Mouse (Mus musculus) adrenal gland, postnatal 10 days (tissue): ENCODE measurements around the gene Akirin1. TPM values are rescaled to one million over a fixed set of nuclear protein-coding genes. Genes with fewer than 3 reads are reported as not detected.

ENCODE experiments used
- DNase-seq: peaks from one replicate; pipeline ENCODE4 v3.0.0; 2021; ENCODE audit warnings: mixed read lengths
- total RNA-seq, 2 experiments: library from RNA; stranded (reverse); gene quantifications; 2 replicates each; pipeline ENCODE4 v1.2.3; 2021

Akirin1 gene
- total RNA-seq, 2 experiments from 2014 or later: 42.3 to 50.1 TPM

- DNase-seq: no peak
Measured at GRCm38 (mm10) chr4:123721761-123722160, 28.4 kb downstream of the Akirin1 start.

GRCm38 (mm10) chr4:123718434-123718780 lies 31.7 kb downstream of the Akirin1 start:
- no peak for DNase-seq

GRCm38 (mm10) chr4:123717574-123718433 lies 32.3 kb downstream of the Akirin1 start, which contains the start of gene Ndufs5:
Gene Ndufs5 (minus strand): TSS chr4:123718202.
- peak; percentile 96 for DNase-seq

- peak; percentile 54 for DNase-seq
Measured at GRCm38 (mm10) chr4:123712431-123712830, 37.7 kb downstream of the Akirin1 start.

- DNase-seq: no peak
Measured at GRCm38 (mm10) chr4:123707340-123707739, 42.8 kb downstream of the Akirin1 start.

- DNase-seq: no peak
Measured at GRCm38 (mm10) chr4:123705340-123705739, 44.8 kb downstream of the Akirin1 start.

GRCm38 (mm10) chr4:123693384-123693783 lies 56.8 kb downstream of the Akirin1 start:
- DNase-seq: no peak

GRCm38 (mm10) chr4:123692071-123692470 lies 58.1 kb downstream of the Akirin1 start:
- DNase-seq: no peak

- DNase-seq: peak; percentile 83
Measured at GRCm38 (mm10) chr4:123690311-123690710, 59.8 kb downstream of the Akirin1 start.

GRCm38 (mm10) chr4:123687025-123687781 lies 62.9 kb downstream of the Akirin1 start:
- peak; percentile 83 for DNase-seq

GRCm38 (mm10) chr4:123686368-123687024 lies 63.6 kb downstream of the Akirin1 start:
- peak; percentile 53 for DNase-seq

- no peak for DNase-seq
Measured at GRCm38 (mm10) chr4:123685506-123686242, 64.5 kb downstream of the Akirin1 start.

GRCm38 (mm10) chr4:123685046-123685445 lies 65.1 kb downstream of the Akirin1 start:
- DNase-seq: no peak

Other genes starting within 250 kb of the Akirin1 start
- 100 to 1,000 TPM; 170 to 248 TPM for gene Macf1, start 66.0 kb downstream of the Akirin1 start, total RNA-seq
- 100 to 1,000 TPM; 371 to 393 TPM for gene Ndufs5, start 32.1 kb downstream of the Akirin1 start, total RNA-seq
- 1 to 10 TPM; 1.3 to 2.3 TPM for gene Rhbdl2, start 37.5 kb upstream of the Akirin1 start, total RNA-seq
- not detected for gene 4933427I04Rik, start 109.3 kb upstream of the Akirin1 start, total RNA-seq
- 10 to 100 TPM; 46.0 to 50.3 TPM for gene Mycbp, start 154.5 kb upstream of the Akirin1 start, total RNA-seq
- 10 to 100 TPM; 75.9 to 79.0 TPM for gene Rragc, start 167.1 kb upstream of the Akirin1 start, total RNA-seq
- gene 4930535I16Rik, start 167.7 kb upstream of the Akirin1 start, total RNA-seq: not detected